Mouse (Mus musculus) erythroblast, embryonic 14.5 days (primary cell): ENCODE measurements around the gene Il4i1. TPM values are rescaled to one million over a fixed set of nuclear protein-coding genes. Genes with fewer than 3 reads are reported as not detected.

ENCODE experiments used
- H3K27me3 ChIP-seq: 2 replicates; pipeline ENCODE4 v1.6.1; 2012; ENCODE audit warnings: inconsistent platforms; ENCODE audit not compliant: control insufficient read depth
- H3K36me3 ChIP-seq: 2 replicates; pipeline ENCODE4 v1.6.1; 2012; ENCODE audit warnings: mild to moderate bottlenecking, inconsistent platforms; ENCODE audit not compliant: control insufficient read depth
- H3K4me1 ChIP-seq: 2 replicates; pipeline ENCODE4 v1.6.1; 2012; ENCODE audit warnings: inconsistent platforms; ENCODE audit not compliant: control insufficient read depth
- H3K4me3 ChIP-seq: replicated peaks from 2 replicates; pipeline ENCODE3; 2012; ENCODE audit warnings: moderate library complexity, mild to moderate bottlenecking, inconsistent platforms
- H3K9me3 ChIP-seq: 2 replicates; pipeline ENCODE4 v1.6.1; 2012; ENCODE audit warnings: low read length, inconsistent platforms, mixed read lengths; ENCODE audit not compliant: control insufficient read depth
- GATA1 ChIP-seq: IDR thresholded peaks from 2 replicates; pipeline ENCODE4 v1.6.1; 2012; ENCODE audit warnings: low read length, inconsistent platforms, mixed read lengths
- TAL1 ChIP-seq: IDR thresholded peaks from 3 replicates; pipeline ENCODE4 v1.6.1; 2012; ENCODE audit warnings: low read length, inconsistent platforms, mixed read lengths
- polyA plus RNA-seq: library from polyadenylated mRNA; stranded (reverse); fragments of >175 nt; gene quantifications from 2 replicates; pipeline ENCODE4 v1.2.3, GENCODE M21; 2012

Il4i1 gene
- polyA plus RNA-seq, 1 experiment = 0.12 TPM

GRCm38 (mm10) chr7:44817441-44817840, 1.3 kb downstream of the Il4i1 start:
- H3K27me3 ChIP-seq = no peaks in the 10 kb centered on the region
- no peak for TF ChIP-seq GATA1
- no peak for TF ChIP-seq TAL1
- peak overlapping the region; percentile 95 for H3K4me3 ChIP-seq
- peaks cover 76% of the 10 kb centered on the region for H3K4me1 ChIP-seq
- peaks cover 68% of the 10 kb centered on the region for H3K36me3 ChIP-seq
- H3K9me3 ChIP-seq = no peaks in the 10 kb centered on the region

- Histone ChIP-seq H3K4me1 (peaks cover 80% of the 10 kb centered on the region), H3K27me3 (no peaks in the 10 kb centered on the region), H3K9me3 (no peaks in the 10 kb centered on the region), H3K36me3 (peaks cover 68% of the 10 kb centered on the region), H3K4me3 (peak overlapping the region; percentile 95)
- 0 out of 2 replicates have a peak, but pooled peaks have one; percentile 7 for TF ChIP-seq GATA1
- TF ChIP-seq TAL1 = no peak
Measured at GRCm38 (mm10) chr7:44818164-44818563, 2.0 kb downstream of the Il4i1 start.

- Histone ChIP-seq H3K36me3 (peaks cover 70% of the 10 kb centered on the region), H3K4me3 (peak overlapping the region; percentile 95), H3K27me3 (no peaks in the 10 kb centered on the region), H3K4me1 (peaks cover 87% of the 10 kb centered on the region), H3K9me3 (no peaks in the 10 kb centered on the region)
- TF ChIP-seq GATA1 = no peak
- TF ChIP-seq TAL1 = no peak
Measured at GRCm38 (mm10) chr7:44818751-44819235, 2.6 kb downstream of the Il4i1 start.

- Histone ChIP-seq H3K27me3 (no peaks in the 10 kb centered on the region), H3K4me1 (peaks cover 88% of the 10 kb centered on the region), H3K4me3 (peak overlapping the region; percentile 95), H3K36me3 (peaks cover 68% of the 10 kb centered on the region), H3K9me3 (no peaks in the 10 kb centered on the region)
- TF ChIP-seq GATA1 = no peak
- no peak for TF ChIP-seq TAL1
Measured at GRCm38 (mm10) chr7:44819391-44819790, 3.2 kb downstream of the Il4i1 start.

- no peak overlapping the region for H3K4me3 ChIP-seq
- TF ChIP-seq TAL1 (no peak), GATA1 (no peak)
- H3K9me3 ChIP-seq = no peaks in the 10 kb centered on the region
- H3K4me1 ChIP-seq = peaks cover 88% of the 10 kb centered on the region
- H3K27me3 ChIP-seq = no peaks in the 10 kb centered on the region
- H3K36me3 ChIP-seq = peaks cover 69% of the 10 kb centered on the region
Measured at GRCm38 (mm10) chr7:44819863-44820262, 3.7 kb downstream of the Il4i1 start.

- Histone ChIP-seq H3K27me3 (no peaks in the 10 kb centered on the region), H3K9me3 (no peaks in the 10 kb centered on the region), H3K4me3 (no peak overlapping the region), H3K36me3 (peaks cover 74% of the 10 kb centered on the region), H3K4me1 (peaks cover 87% of the 10 kb centered on the region)
- TF ChIP-seq GATA1 (no peak), TAL1 (no peak)
Measured at GRCm38 (mm10) chr7:44820525-44820924, 4.3 kb downstream of the Il4i1 start.

GRCm38 (mm10) chr7:44821666-44822448, 5.7 kb downstream of the Il4i1 start:
- Histone ChIP-seq H3K4me1 (peaks cover 78% of the 10 kb centered on the region), H3K27me3 (no peaks in the 10 kb centered on the region), H3K4me3 (no peak overlapping the region), H3K9me3 (no peaks in the 10 kb centered on the region), H3K36me3 (peaks cover 86% of the 10 kb centered on the region)
- TF ChIP-seq GATA1 = no peak
- TF ChIP-seq TAL1 = no peak

GRCm38 (mm10) chr7:44823409-44823808, 7.2 kb downstream of the Il4i1 start:
- H3K36me3 ChIP-seq = peaks cover 92% of the 10 kb centered on the region
- H3K9me3 ChIP-seq = no peaks in the 10 kb centered on the region
- H3K4me1 ChIP-seq = peaks cover 62% of the 10 kb centered on the region
- TF ChIP-seq GATA1 = no peak
- no peak for TF ChIP-seq TAL1
- no peaks in the 10 kb centered on the region for H3K27me3 ChIP-seq
- no peak overlapping the region for H3K4me3 ChIP-seq

GRCm38 (mm10) chr7:44824872-44825271, 8.7 kb downstream of the Il4i1 start:
- Histone ChIP-seq H3K27me3 (no peaks in the 10 kb centered on the region), H3K36me3 (peaks cover 92% of the 10 kb centered on the region), H3K4me3 (no peak overlapping the region), H3K9me3 (no peaks in the 10 kb centered on the region), H3K4me1 (peaks cover 49% of the 10 kb centered on the region)
- no peak for TF ChIP-seq GATA1
- no peak for TF ChIP-seq TAL1
